Mouse (Mus musculus) adrenal gland, adult 8-10 months (tissue): ENCODE measurements around the gene Pdpn. TPM values are rescaled to one million over a fixed set of nuclear protein-coding genes. Genes with fewer than 3 reads are reported as not detected.

Source experiments
- DNase-seq: peaks from one replicate; pipeline ENCODE4 v3.0.0; 2022
- total RNA-seq, 4 experiments: library from RNA; stranded (reverse); gene quantifications; 2 replicates each; pipeline ENCODE4 v1.2.4; 2022

Gene Pdpn
- total RNA-seq, 4 experiments from 2014 or later: 6.6 to 13.7 (median 10.0) TPM

GRCm38 (mm10) chr4:143298431-143299315 is 691 bp downstream of the Pdpn start:
- DNase-seq: no peak

GRCm38 (mm10) chr4:143297016-143297556 is 2.3 kb downstream of the Pdpn start:
- no peak for DNase-seq

GRCm38 (mm10) chr4:143296153-143296552 is 3.2 kb downstream of the Pdpn start:
- DNase-seq: no peak

GRCm38 (mm10) chr4:143294324-143294723 is 5.0 kb downstream of the Pdpn start:
- no peak for DNase-seq

GRCm38 (mm10) chr4:143288880-143289279 is 10.5 kb downstream of the Pdpn start:
- no peak for DNase-seq

DNA sequence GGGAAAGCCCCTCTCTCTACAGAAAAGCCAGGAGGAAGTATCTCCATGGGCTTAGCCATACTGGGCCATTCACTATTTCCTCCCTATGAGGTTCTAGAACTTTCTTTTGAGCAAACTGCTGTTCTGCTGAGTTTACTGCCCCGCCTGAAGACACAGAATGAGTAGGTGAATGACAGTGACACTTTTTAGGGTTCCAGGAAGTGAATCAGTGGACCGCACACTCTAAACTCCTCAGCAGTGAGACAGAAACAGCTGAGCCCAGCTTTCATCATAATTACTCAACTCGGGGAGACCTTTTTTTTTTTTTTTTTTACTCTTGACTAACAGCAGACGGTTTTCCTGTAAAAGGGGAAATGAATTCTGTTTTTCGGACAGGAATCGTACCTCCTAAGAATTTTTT is 10.9 kb downstream of the Pdpn start:
- no peak for DNase-seq

GRCm38 (mm10) chr4:143287065-143287464 is 12.3 kb downstream of the Pdpn start:
- no peak for DNase-seq

- DNase-seq: no peak
Measured at GRCm38 (mm10) chr4:143280166-143280565, 19.2 kb downstream of the Pdpn start.

GRCm38 (mm10) chr4:143279661-143280060 is 19.7 kb downstream of the Pdpn start:
- no peak for DNase-seq

DNA sequence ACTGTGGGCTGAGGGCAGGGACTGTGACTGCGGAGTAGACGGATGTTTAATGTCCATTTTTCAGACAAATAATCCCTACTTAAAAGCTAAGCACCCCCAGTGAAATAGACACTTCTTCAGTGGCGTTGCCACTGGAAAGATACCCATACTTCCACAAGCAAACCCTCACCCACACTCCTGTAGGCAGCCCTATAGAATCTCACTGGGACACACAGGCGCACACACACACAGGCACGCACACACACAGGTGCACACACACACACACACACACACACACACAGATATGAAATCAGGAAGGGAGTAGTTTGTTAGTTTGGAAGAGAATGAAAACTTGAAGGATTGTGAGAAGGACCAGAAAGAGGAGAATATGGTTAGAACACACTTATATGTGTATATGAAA is 20.3 kb downstream of the Pdpn start:
- DNase-seq: no peak

DNA sequence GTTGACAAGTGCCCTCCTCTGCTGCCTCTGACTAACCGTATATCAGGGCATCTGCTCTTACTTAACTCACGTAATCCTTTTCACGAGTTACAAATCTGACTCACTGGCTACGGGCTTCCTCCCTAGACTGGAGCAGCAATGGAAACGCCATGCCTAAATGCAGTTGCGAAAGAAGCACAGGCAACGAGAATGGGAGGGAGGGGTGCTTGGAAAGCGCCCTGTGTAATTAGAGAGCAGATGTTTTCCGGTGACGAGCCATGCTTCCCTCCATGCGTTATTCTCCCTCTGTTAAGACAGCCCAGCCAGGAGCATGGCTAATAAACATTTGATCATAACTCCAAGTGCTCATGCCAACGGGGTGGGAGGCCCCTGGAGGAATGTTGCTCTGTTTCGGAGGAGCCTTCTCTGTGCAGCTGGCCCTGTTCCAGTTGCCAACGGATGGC is 20.9 kb downstream of the Pdpn start:
- DNase-seq: peak; percentile 12

GRCm38 (mm10) chr4:143277319-143277718 is 22.0 kb downstream of the Pdpn start:
- no peak for DNase-seq

DNA sequence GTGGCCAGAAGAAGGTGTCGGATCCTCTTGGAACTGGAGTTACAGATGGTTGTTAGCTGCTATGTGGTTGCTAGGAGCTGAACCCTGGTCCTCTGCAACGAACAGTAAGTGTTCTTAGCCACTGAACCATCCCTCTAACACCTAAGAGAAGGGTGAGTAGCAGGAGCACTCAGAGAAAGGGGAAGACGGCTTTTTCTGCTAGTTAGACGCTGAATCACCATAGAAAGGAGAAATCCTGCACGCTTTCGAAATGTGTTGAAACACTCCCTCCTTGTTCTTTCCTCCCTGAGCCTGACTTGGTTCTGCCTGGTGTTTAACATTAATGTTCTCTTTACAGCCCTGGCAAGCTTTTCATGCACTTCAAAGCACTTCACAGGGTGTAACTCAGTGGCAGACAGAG is 27.8 kb downstream of the Pdpn start:
- no peak for DNase-seq

- no peak for DNase-seq
Measured at GRCm38 (mm10) chr4:143270903-143271302, 28.5 kb downstream of the Pdpn start.

- DNase-seq: no peak
Measured at GRCm38 (mm10) chr4:143262696-143263095, 36.7 kb downstream of the Pdpn start.

GRCm38 (mm10) chr4:143259718-143260349 is 39.5 kb downstream of the Pdpn start:
- DNase-seq: no peak

DNA sequence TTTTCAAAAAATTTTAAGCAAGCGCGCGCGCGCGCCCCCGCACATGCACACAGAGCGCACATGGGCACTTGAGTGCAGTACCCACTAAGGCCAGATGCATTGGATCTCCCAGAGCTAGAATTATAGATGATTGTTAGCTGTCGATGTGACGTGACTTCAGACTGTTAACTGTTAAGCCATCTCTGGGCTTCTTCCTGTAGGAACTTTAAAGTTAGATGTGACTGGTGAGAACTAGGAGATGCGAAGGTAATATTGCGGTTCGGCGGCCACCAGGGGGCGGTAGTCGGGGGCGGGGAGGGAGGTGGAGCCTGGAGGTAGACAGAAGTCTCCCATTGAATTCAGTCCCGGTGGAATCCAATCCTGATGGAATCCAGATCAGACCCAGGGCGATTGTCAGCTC is 40.8 kb downstream of the Pdpn start:
- no peak for DNase-seq

DNA sequence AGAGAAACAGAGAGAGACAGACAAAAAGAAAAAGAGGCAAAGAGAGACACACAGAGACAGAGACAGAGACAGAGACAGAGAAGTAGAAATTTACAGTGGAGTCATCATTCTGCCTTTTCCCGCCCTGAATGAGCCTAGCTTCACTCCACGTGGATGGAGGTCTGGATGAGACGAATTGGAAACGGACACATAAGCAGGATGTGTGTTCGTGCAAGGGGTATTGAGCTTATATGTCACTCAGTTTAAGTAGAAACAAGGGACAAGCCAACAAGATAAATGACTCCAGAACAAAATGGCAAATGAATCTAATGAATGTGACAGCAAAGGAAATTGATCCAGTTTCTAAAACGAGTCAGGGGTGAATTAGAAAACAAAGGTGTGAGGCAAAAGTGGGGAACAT is 41.4 kb downstream of the Pdpn start:
- no peak for DNase-seq

DNA sequence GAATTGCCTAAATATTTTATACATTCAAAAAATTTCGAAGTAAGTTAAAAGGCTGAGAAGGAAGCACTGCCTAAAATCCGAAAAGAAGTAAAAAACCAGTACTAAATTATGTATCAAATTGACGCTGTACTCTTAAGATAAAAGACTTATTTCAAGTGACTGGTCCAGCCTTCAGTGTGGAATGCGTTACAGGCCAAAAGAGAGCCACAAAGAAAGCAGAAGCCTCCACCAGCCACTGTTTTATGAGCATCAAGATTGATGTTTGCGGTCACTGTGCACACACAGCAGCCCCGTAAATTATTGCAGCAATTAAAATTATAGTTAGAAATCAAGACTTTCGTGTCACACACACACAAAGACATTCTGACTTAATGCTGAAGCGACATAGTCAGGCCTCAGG is 43.8 kb downstream of the Pdpn start:
- no peak for DNase-seq

GRCm38 (mm10) chr4:143253356-143253755 is 46.0 kb downstream of the Pdpn start:
- no peak for DNase-seq

DNA sequence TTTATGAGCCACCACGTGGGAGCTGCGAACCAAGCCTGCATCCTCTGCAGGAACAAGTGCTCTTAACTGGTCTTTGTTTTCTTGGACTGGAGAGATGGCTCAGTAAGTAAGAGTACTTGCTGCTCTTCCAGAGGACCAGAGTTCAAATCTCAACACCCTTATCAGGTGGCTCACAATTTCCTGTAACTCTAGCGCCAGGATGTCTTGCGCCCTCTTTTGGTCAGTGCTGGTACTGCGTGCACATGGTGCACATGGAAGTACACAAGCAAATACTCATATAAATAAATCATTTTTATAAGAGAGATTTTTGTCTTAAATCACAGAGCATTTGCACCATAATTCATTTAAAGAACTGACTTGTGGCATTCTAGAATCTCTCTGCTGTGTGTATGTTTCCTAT is 51.3 kb downstream of the Pdpn start:
- no peak for DNase-seq

GRCm38 (mm10) chr4:143241294-143241693 is 58.1 kb downstream of the Pdpn start:
- no peak for DNase-seq

DNA sequence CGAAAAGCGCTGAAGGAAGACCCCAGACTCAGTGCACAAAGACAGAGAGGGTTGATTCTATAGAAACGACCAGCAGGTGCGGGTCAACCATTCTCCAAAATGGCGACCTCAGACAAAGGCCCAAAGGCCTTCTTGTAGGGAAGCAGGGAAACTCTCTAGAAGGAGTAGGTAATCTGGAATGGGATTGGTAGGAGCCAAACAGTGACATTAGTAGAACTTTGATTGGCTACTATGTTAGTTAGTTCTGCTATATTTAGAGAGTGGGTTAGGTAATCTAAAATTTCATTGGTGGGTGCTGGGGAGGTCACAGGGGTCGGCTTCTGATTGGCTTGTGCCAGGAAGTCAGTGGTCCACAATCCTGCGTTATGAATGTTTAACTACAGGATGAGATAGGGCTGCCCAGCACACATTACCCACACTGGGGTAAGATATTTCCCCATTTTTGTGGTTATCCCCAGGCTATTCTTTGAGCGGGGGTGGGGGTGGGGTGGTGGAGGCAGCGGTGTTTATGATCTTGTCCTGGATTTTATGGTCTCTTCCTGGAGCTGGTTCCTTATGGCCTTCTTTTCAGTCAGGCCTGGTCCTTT is 59.7 kb downstream of the Pdpn start:
- DNase-seq: no peak
